Mouse (Mus musculus) ES-Bruce4 (cell line): ENCODE measurements around the gene Uroc1.

Experiments
- CTCF ChIP-seq: IDR thresholded peaks from one replicate; pipeline ENCODE4 v1.8.1; 2011; ENCODE audit warnings: low read depth, low read length
- EP300 ChIP-seq: IDR thresholded peaks from 2 replicates; pipeline ENCODE4 v1.6.1; 2011; ENCODE audit warnings: low read depth, low read length; ENCODE audit not compliant: insufficient read depth
- POLR2A ChIP-seq: IDR thresholded peaks from one replicate; pipeline ENCODE4 v1.8.1; 2011; ENCODE audit warnings: low read length; ENCODE audit not compliant: insufficient read depth

DNA sequence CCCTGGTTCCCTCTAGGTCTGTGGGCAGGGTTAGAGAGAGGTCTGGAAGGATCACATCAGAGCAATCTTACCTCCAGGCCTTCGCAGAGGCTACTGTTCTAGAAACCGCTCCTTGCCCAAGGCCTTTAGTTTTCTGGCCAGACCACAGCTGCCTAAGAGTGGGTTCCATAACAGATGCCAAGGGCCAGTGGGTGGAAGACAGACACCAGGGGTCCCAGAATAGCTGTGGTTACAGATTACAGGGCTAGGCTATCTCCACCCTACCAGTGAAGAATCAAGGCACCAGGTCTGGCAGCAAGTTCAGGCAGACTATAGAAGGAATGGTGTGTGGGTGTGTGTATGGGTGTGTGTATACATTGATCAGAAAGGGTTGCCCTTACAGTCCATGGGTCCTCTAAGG is 14.1 kb upstream of the Uroc1 start:
- TF ChIP-seq POLR2A (no peak), CTCF (no peak), EP300 (no peak)
